Mouse (Mus musculus): ENCODE results near the gene Sh3gl1. TPM values are rescaled to one million over a fixed set of nuclear protein-coding genes. Genes with fewer than 3 reads are reported as not detected.

The Sh3gl1 gene
- polyA plus RNA-seq, 1 experiment from 2014 or later: 185 TPM

DNA sequence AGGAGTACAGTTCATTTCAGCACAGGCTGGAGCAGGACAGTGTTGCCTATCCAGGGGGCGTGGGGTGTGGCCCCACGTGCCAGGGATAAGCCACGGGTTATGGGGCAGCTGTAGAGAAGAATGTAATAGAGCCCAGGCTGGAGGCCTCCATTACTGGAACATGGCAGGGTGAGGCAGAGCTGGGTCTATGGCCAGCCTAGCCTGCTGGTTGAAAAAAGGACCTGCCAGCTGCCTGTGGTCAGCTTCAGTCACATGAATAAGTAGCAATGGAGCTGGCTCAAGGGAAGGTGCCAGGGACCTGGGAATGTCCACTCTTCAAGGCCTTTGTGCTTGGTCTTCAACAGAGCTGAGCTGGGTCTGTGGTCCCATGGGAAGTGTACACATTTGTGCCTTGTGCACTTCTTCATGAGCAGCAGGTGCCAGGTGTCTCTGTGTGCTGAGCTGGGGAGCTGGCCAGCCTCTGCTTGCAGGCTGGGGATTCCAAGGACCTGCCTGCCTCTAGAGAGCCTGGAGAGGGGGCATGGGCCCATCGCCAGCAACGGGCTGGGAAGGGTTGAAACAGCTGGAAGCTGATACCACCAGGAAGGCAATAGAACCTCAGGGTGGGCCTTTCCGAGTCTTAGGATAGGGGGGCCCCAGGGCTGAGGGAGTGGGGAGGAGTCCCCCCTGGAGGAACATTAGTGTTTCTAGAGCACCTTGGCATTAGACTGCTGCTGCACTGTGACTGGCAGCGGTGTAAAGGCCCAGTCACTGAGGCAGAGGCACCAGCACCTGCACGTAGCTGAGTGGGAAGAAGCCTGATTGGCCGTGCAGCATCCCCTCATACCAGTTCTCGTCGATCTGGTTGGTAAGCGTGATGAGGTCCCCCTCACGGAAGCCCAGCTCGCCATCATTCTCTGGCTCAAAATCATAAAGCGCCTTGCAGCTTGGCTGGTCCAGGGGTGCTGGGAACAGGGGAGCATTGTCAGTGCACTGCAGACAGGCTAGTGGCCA is 19.3 kb downstream of the Sh3gl1 start:
- Histone ChIP-seq H3K36me3 (peaks cover 87% of the 10 kb centered on the region), H3K9ac (no peak overlapping the region), H3K4me1 (peaks cover 12% of the 10 kb centered on the region), H3K9me3 (no peaks in the 10 kb centered on the region), H3K4me2 (no peak overlapping the region), H3K27ac (no peak overlapping the region), H3K4me3 (no peak overlapping the region), H3K27me3 (no peaks in the 10 kb centered on the region)
- 75% methylated on average over 15 of the region's 15 CpGs for WGBS
- no peak for ATAC-seq (ENCODE audit: insufficient number of reproducible peaks, insufficient read depth, low FRiP score, low TSS enrichment, low read depth)

DNA sequence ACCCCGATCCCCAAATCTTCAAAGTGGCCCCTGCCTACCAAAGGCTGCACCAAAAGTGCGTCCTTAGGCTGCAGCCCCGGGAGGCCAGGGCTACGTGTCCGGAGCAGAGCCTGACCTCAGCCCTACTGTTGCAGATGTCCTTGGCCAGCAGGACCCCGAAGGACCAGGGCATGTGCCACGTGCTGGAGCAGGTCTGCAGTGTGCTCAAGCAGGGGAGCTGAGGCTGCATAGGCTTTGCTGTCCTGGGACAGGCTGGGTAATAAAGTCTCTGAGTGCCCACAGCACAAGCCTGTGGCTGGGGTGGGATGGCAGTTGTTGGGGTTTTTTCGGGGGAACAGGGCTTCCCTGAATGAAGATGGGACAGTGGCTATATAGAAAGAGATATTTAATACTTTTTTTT is 20.1 kb downstream of the Sh3gl1 start:
- H3K9me3 ChIP-seq: no peaks in the 10 kb centered on the region
- no peak overlapping the region for H3K4me3 ChIP-seq
- H3K4me1 ChIP-seq: peaks cover 6% of the 10 kb centered on the region; the same call in 1 of the 2 replicates
- no peak overlapping the region for H3K27ac ChIP-seq
- H3K27me3 ChIP-seq: no peaks in the 10 kb centered on the region
- H3K36me3 ChIP-seq: peaks cover 94% of the 10 kb centered on the region
- WGBS: 85% methylated on average over 8 of the region's 8 CpGs
- H3K4me2 ChIP-seq: no peak overlapping the region
- ATAC-seq (ENCODE audit: insufficient number of reproducible peaks, insufficient read depth, low FRiP score, low TSS enrichment, low read depth): no peak
- H3K9ac ChIP-seq: no peak overlapping the region

DNA sequence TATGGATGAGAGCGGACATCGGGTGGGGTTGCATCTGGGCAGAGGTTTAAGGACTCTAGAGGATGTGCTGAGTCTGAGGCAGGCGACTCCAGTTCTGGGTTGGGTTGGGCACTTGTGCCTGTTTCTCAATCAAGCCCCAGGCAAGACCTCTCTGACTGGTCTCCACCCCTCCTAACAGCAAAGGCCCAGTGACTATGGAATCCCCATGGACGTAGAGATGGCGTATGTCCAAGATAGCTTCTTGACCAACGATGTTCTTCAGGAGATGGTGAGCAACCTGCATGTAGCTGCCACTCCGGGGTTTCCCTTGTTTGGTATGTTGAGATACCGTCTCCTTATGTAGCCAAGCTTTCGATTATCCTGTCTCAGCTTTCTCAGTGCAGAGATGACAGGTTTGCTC is 21.1 kb downstream of the Sh3gl1 start:
- no peak overlapping the region for H3K4me3 ChIP-seq
- no peak overlapping the region for H3K9ac ChIP-seq
- no peak overlapping the region for H3K4me2 ChIP-seq
- 96% methylated on average over 9 of the region's 9 CpGs for WGBS
- no peaks in the 10 kb centered on the region for H3K27me3 ChIP-seq
- no peaks in the 10 kb centered on the region for H3K9me3 ChIP-seq
- no peak overlapping the region for H3K27ac ChIP-seq
- H3K4me1 ChIP-seq: peaks cover 16% of the 10 kb centered on the region
- no peak for ATAC-seq (ENCODE audit: insufficient number of reproducible peaks, insufficient read depth, low FRiP score, low TSS enrichment, low read depth)
- H3K36me3 ChIP-seq: peaks cover 96% of the 10 kb centered on the region

DNA sequence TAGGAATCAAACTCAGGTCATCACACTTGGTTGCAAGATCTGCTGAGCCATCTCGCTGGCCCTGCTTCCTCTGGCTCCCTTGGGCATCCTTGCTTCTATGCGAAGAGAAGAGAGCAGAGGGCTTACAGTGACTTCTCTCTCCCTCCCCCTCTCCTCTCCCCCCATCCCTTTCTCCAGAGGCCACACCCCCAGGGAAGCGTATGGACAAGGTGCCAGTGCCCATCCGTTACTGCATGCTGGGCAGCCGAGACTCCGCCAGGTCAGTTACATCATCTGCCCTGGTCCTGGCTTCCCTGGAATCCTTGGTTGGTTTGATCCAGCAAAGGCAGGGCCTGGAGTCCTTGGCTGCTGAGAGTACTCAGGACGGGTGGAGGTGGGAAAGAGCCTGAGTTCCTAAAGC is 25.0 kb downstream of the Sh3gl1 start:
- Histone ChIP-seq H3K4me3 (no peak overlapping the region), H3K27ac (no peak overlapping the region), H3K27me3 (no peaks in the 10 kb centered on the region), H3K36me3 (peaks cover 57% of the 10 kb centered on the region), H3K4me1 (peaks cover 25% of the 10 kb centered on the region), H3K9me3 (no peaks in the 10 kb centered on the region), H3K9ac (no peak overlapping the region), H3K4me2 (no peak overlapping the region)
- 86% methylated on average over 7 of the region's 7 CpGs for WGBS
- ATAC-seq (ENCODE audit: insufficient number of reproducible peaks, insufficient read depth, low FRiP score, low TSS enrichment, low read depth): no peak

DNA sequence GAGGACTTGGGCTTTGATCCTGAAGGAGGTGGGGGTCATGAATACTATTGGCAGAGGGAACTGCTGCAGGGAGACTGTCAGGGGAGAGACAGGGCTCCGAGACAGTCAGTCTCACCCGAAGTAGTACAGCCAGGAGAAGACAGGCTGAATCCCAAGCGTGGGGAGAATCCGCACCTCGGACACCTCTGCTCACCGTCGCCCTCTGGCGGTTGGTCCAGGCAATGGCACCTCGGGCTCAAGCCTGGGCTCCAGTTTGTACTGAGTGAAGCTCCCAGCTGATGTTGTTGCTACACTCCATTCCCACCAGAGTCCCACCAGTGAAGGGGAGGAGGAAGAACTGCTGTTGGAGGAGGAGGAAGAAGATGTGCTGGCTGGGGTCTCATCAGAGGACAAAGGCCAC is 25.8 kb downstream of the Sh3gl1 start:
- Histone ChIP-seq H3K9me3 (no peaks in the 10 kb centered on the region), H3K36me3 (peaks cover 49% of the 10 kb centered on the region), H3K4me2 (peak overlapping the region; percentile 98), H3K4me1 (peaks cover 25% of the 10 kb centered on the region), H3K9ac (peak overlapping the region; percentile 87), H3K4me3 (peak overlapping the region; percentile 86), H3K27me3 (no peaks in the 10 kb centered on the region), H3K27ac (peak overlapping the region; percentile 98; the same call in 1 of the 2 replicates)
- ATAC-seq (ENCODE audit: insufficient number of reproducible peaks, insufficient read depth, low FRiP score, low TSS enrichment, low read depth): no peak
- WGBS: 12% methylated on average over 9 of the region's 9 CpGs

DNA sequence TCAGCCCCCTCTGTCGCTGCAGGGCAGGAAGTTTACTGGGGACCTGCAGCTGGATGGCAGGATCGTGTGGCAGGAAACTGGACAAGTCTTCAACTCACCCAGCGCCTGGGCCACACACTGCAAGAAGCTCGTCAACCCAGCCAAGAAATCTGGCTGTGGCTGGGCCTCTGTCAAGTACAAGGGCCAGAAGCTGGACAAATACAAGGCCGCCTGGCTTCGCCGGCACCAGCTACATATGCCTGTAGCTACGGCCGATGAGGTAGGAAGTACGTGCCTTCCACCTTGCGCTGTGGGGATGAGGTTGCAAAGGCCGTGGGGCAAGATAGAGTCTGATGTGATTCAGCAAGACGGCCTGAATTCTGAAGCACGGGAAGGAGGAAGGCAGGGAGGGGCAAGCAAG is 26.2 kb downstream of the Sh3gl1 start:
- no peaks in the 10 kb centered on the region for H3K27me3 ChIP-seq
- peak overlapping the region; percentile 98 for H3K27ac ChIP-seq
- WGBS: 65% methylated on average over 14 of the region's 14 CpGs
- H3K9me3 ChIP-seq: no peaks in the 10 kb centered on the region
- peaks cover 27% of the 10 kb centered on the region for H3K4me1 ChIP-seq
- no peak for ATAC-seq (ENCODE audit: insufficient number of reproducible peaks, insufficient read depth, low FRiP score, low TSS enrichment, low read depth)
- peak overlapping the region; percentile 98 for H3K4me2 ChIP-seq
- peaks cover 45% of the 10 kb centered on the region for H3K36me3 ChIP-seq
- H3K4me3 ChIP-seq: peak overlapping the region; percentile 86
- H3K9ac ChIP-seq: peak overlapping the region; percentile 87

DNA sequence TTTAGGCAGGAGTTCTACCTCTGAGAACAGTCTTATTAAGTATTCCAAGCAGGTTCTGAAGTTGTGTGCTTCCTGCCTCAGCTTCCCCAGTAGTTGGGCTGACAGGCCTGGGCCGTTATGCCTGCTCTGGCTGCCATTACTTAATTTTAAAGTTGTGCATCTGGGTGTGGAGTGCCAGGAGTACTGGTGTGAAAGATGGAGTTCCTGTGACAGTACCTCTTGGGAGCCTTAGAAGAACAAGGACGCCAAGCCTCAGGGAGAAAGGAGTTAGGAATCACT is 26.5 kb downstream of the Sh3gl1 start:
- Histone ChIP-seq H3K4me3 (peak overlapping the region; percentile 86), H3K9me3 (no peaks in the 10 kb centered on the region), H3K4me2 (peak overlapping the region; percentile 98), H3K4me1 (peaks cover 28% of the 10 kb centered on the region), H3K36me3 (peaks cover 42% of the 10 kb centered on the region), H3K27me3 (no peaks in the 10 kb centered on the region), H3K27ac (peak overlapping the region; percentile 98), H3K9ac (peak overlapping the region; percentile 87)
- WGBS: 19% methylated on average over 2 of the region's 2 CpGs
- no peak for ATAC-seq (ENCODE audit: insufficient number of reproducible peaks, insufficient read depth, low FRiP score, low TSS enrichment, low read depth)

DNA sequence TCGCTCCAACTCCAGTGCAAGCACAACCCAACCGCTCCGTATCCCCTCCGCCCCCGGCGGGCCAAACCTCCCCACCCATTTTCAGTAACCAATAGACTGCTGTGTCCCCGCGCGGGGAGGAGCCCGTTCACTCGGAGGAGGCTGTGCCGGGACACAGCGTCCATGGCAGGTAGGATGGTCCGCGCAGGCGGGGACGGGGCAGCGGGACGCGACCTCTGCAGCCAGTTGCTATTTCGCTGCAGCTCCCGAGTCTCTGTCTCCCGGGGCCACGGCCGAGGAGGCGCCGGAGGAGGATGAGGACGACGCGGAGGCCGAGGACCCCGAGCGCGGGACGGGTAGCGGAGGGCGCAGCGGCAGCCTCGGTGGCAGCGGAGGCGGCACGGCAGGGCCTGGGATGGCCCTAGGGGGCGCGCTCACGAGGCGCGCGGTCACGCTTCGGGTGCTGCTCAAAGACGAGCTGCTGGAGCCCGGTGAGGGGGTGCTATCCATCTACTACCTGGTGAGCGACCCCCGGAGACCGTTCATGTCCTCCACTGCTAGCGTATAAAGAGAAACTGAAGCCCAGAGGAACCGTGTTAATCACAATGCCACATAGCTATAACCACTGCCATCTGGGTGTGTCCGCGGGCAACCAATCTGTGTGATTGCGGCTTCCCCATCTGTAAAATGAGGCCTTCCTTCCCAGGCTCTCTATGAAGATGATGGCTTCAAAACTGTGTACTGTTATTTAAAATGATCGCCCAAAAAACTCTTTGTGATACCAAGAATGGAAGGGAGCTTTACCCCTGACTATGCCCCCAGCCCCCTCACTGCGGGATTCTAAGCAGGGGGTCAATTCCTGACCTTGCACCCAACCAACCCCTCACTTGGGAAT is 27.1 kb downstream of the Sh3gl1 start:
- peak; percentile 87 for ATAC-seq (ENCODE audit: insufficient number of reproducible peaks, insufficient read depth, low FRiP score, low TSS enrichment, low read depth)
- Histone ChIP-seq H3K9me3 (no peaks in the 10 kb centered on the region), H3K36me3 (peaks cover 36% of the 10 kb centered on the region), H3K4me2 (peak overlapping the region; percentile 98), H3K4me1 (peaks cover 28% of the 10 kb centered on the region), H3K9ac (peak overlapping the region; percentile 87), H3K27ac (peak overlapping the region; percentile 98), H3K27me3 (no peaks in the 10 kb centered on the region), H3K4me3 (peak overlapping the region; percentile 86)
- WGBS: under 1% methylated on average over 62 of the region's 62 CpGs

DNA sequence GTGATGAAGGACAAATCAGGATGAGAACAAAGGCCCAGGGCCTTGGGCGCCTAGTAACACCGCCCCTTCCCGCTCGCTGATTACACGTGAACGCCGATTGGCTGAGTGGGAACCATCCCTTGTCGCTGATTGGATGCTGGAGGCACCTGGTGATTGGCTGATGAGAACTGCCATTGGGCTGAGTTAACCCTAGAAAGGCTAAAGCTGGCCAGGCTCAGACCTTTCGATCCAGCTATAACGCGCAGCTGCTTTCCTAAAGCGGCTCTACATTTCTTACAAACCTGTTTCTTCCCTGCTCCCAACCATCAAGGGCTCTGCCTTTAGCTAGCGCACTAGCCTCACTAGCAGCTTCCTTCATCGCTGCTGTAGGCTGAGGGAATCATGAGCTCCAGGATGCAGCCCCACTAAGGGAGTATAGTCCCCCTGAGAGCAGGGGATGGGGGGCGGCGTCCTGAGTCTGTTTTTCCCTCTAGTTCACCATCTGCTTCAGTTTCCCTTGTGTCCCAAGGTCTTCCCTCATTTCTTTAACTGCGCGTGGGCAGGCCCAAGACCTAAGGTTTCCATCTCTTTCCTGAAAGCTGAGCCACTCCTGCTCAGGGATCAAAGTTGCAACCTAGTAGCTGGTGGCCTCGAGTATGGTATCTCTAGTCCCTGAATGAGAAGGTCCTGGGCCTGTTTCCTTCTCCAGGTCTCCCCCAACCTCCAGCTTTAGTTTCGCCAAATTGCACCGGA is 27.9 kb downstream of the Sh3gl1 start:
- H3K36me3 ChIP-seq: peaks cover 28% of the 10 kb centered on the region
- peak overlapping the region; percentile 98 for H3K27ac ChIP-seq

DNA sequence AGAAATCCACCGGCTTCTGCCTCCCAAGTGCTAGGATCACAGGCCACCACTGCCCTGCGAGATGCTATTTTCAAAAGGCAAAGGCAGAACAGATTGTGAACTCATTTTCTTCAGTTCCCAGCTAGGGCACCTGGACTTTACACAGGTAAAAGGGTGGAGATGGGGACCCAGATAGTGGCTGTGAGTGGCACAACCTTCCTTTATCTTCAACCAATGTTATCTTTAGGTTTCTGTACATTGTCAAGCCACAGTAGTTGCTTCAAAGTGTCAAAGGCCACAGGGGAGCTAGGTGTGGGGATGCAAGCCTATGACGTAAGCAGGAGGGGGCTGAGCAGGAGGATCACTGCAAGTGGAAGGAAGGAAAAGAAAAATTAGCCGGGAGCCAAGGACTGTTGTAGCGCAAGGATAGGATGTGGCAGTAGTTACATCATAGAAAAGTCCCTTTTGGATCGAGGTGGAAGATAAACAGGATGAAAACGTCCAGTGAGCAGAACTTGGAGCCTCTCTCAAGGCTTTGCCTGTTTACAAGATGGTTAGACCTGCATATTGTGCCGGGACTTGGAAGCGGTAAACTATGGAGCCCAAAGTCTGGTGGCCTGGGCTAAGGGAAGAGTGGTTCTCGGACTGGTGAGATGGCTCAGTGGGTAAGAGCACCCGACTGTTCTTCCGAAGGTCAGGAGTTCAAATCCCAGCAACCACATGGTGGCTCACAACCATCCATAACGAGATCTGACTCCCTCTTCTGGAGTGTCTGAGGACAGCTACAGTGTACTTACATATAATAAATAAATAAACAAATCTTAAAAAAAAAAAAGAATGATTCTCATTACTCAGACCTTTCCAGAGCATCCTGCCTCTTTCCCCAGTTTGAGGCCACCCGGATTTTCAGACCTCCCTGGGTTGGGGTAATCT is 28.7 kb downstream of the Sh3gl1 start:
- H3K4me1 ChIP-seq: peaks cover 28% of the 10 kb centered on the region
- peak overlapping the region; percentile 58; the same call in 1 of the 2 replicates for H3K9ac ChIP-seq
- no peak for ATAC-seq (ENCODE audit: insufficient number of reproducible peaks, insufficient read depth, low FRiP score, low TSS enrichment, low read depth)
- WGBS: 24% methylated on average over 14 of the region's 14 CpGs
- no peaks in the 10 kb centered on the region; the same call in 1 of the 2 replicates for H3K27me3 ChIP-seq
- peaks cover 21% of the 10 kb centered on the region for H3K36me3 ChIP-seq
- H3K4me3 ChIP-seq: peak overlapping the region; percentile 86
- peak overlapping the region; percentile 98 for H3K27ac ChIP-seq
- no peaks in the 10 kb centered on the region for H3K9me3 ChIP-seq
- H3K4me2 ChIP-seq: peak overlapping the region; percentile 98

More for the DNA sequence above, 27.9 kb downstream of the Sh3gl1 start:
- H3K9ac ChIP-seq: peak overlapping the region; percentile 87
- H3K4me1 ChIP-seq: peaks cover 28% of the 10 kb centered on the region
- peak overlapping the region; percentile 98 for H3K4me2 ChIP-seq
- peak; percentile 89 for ATAC-seq (ENCODE audit: insufficient number of reproducible peaks, insufficient read depth, low FRiP score, low TSS enrichment, low read depth)
- peak overlapping the region; percentile 86 for H3K4me3 ChIP-seq
- H3K27me3 ChIP-seq: no peaks in the 10 kb centered on the region
- WGBS: under 1% methylated on average over 21 of the region's 21 CpGs
- H3K9me3 ChIP-seq: no peaks in the 10 kb centered on the region

All from embryonic facial prominence, embryonic 13.5 days (tissue).